Comparison of ENCODE assay signal across 27 mouse cellular contexts in genomic region chr2:78023416-78023815, GRCm38 (mm10).
"Had no signal": no experiment of that assay in that cellular context is flagged by ENCODE, and none has a peak within 500 bp of the region (broad histone marks: within the 10 kb centered on the region; RNA-seq: fewer than 3 reads in every experiment).

No protein-coding gene starts in this region.

- DNase-seq: cerebellum, adult 8-10 months; cerebellum, adult 9-10 months; cerebellum, adult 9-11 months; cerebellum, postnatal 10 days; cerebellum, postnatal 14 days; cerebellum, postnatal 25 days; embryo, embryonic 11 days; forebrain, postnatal 0 days; gastrocnemius, adult 2 months; gastrocnemius, postnatal 10 days; gastrocnemius, postnatal 14 days; gastrocnemius, postnatal 25 days; gastrocnemius, postnatal 36 days; heart, adult 11 months; heart, adult 18-20 months; heart, adult 2 months had no signal

- H3K4me2 ChIP-seq: embryonic facial prominence, embryonic 12.5 days; embryonic facial prominence, embryonic 13.5 days; embryonic facial prominence, embryonic 15.5 days; forebrain, embryonic 12.5 days; forebrain, embryonic 13.5 days; forebrain, embryonic 15.5 days had no signal

- H3K4me3 ChIP-seq: embryonic facial prominence, embryonic 10.5 days; embryonic facial prominence, embryonic 12.5 days; embryonic facial prominence, embryonic 13.5 days; embryonic facial prominence, embryonic 15.5 days; erythroblast, embryonic 14.5 days; forebrain, embryonic 10.5 days; forebrain, embryonic 12.5 days; forebrain, embryonic 13.5 days; forebrain, embryonic 15.5 days; gastrocnemius, adult 2 months; heart, adult 2 months had no signal

- H3K4me1 ChIP-seq: embryonic facial prominence, embryonic 10.5 days; embryonic facial prominence, embryonic 12.5 days; embryonic facial prominence, embryonic 15.5 days; forebrain, embryonic 10.5 days; forebrain, embryonic 12.5 days; forebrain, embryonic 13.5 days; forebrain, embryonic 15.5 days had no signal

- H3K36me3 ChIP-seq: embryonic facial prominence, embryonic 10.5 days; embryonic facial prominence, embryonic 12.5 days; embryonic facial prominence, embryonic 13.5 days; embryonic facial prominence, embryonic 15.5 days; forebrain, embryonic 10.5 days; forebrain, embryonic 12.5 days; forebrain, embryonic 15.5 days had no signal

- H3K27ac ChIP-seq: embryonic facial prominence, embryonic 10.5 days; embryonic facial prominence, embryonic 12.5 days; embryonic facial prominence, embryonic 13.5 days; embryonic facial prominence, embryonic 15.5 days; forebrain, embryonic 10.5 days; forebrain, embryonic 12.5 days; forebrain, embryonic 13.5 days; forebrain, embryonic 15.5 days; gastrocnemius, adult 2 months; heart, adult 2 months had no signal

- H3K9me3 ChIP-seq: embryonic facial prominence, embryonic 10.5 days; embryonic facial prominence, embryonic 12.5 days; embryonic facial prominence, embryonic 13.5 days; embryonic facial prominence, embryonic 15.5 days; forebrain, embryonic 10.5 days; forebrain, embryonic 12.5 days; forebrain, embryonic 13.5 days; forebrain, embryonic 15.5 days had no signal

- H3K9ac ChIP-seq: embryonic facial prominence, embryonic 12.5 days; embryonic facial prominence, embryonic 13.5 days; embryonic facial prominence, embryonic 15.5 days; forebrain, embryonic 12.5 days; forebrain, embryonic 13.5 days; forebrain, embryonic 15.5 days; forebrain, postnatal 0 days had no signal

- H3K27me3 ChIP-seq: embryonic facial prominence, embryonic 12.5 days; embryonic facial prominence, embryonic 13.5 days; embryonic facial prominence, embryonic 15.5 days; forebrain, embryonic 12.5 days; forebrain, embryonic 13.5 days; forebrain, embryonic 15.5 days had no signal

- ATAC-seq: forebrain, embryonic 13.5 days; forebrain, embryonic 14.5 days; forebrain, embryonic 15.5 days; forebrain, embryonic 16.5 days; forebrain, postnatal 0 days had no signal
